Mouse (Mus musculus) urinary bladder, postnatal 25 days (tissue): Measurements from ENCODE around the gene Atxn7l1.

Experiments used
- DNase-seq: peaks from one replicate; pipeline ENCODE4 v3.0.0; 2022; ENCODE audit warnings: low spot score

Atxn7l1 gene

DNA sequence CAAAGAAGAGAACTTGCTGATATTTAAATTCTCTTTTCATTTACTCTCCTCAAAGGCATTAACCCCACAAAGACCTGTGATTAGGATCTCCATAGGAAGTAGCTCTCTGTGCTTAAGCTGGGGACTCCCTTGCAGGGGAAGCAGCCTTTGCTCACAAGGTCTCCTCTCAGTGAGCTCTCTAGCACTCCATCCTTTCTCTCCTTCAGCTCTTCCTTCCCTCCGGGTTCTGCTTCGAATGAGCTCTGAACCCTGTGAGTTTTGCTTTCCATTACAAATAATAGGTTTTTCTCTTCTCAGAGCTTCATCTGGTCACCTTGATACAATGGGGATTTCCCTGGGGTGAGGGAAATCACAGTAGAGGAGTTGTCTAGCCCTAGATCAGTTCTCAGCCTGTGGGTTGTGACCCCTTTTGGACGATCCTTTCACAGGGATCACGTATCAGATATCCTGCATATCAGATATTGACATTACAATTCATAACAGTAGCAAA lies 35.7 kb downstream of the Atxn7l1 start:
- DNase-seq = no peak

DNA sequence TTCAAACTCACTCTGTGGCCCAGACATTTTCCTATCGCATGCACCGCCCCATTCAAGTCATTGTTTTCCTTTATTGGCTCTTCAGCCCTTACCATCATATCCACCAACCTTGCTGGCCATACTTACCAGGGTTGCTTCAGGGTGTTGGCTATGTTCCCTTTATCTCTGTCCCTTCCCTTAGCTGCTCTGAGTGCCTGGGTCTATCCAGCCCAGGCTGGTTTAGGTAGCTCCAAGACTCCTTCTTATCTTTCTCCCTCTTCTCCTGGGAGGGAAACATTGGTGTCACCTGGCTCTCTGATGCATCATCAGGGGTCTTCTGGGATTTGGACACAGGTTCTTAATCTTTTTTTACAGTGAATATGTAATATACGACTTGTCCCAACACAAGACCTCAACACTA lies 36.6 kb downstream of the Atxn7l1 start:
- no peak for DNase-seq

DNA sequence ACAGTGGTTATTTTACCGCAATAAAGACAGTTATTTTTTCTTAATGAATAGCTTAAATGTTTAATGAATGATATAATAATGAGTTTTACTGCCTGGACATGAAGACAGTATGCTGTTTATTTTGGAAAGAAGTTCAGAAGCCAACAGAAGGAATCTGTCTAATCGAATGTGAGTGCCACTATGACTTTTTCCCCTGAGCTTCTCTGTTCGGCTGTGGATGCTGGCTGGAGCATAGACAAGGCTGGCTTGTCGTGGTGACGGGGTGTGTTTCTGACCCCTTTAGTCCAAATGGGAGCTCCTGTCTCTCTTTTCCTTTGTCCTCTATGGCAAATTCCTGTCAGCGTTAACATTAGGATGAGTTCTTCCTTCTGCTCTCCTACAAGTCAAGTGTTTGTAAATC lies 37.6 kb downstream of the Atxn7l1 start:
- no peak for DNase-seq

DNA sequence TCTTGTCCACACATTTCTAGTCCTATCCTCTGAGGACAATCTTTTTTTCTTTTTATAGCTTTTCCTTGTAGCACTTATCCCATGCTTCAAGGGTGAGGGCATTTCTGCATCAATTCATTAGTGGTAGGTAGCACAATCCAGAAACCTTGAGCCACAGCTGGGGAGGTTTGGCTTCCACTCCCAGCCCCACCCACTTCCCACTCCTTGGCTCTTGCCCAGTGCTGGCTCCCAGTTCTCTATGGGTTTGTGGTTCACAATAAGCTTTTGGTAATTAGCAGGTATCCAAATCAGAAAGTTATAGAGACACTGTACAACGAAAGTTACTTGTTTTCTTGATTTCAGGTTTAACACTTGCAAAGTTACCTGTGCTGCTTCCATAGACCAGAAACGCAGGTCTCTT lies 38.8 kb downstream of the Atxn7l1 start:
- DNase-seq = no peak

DNA sequence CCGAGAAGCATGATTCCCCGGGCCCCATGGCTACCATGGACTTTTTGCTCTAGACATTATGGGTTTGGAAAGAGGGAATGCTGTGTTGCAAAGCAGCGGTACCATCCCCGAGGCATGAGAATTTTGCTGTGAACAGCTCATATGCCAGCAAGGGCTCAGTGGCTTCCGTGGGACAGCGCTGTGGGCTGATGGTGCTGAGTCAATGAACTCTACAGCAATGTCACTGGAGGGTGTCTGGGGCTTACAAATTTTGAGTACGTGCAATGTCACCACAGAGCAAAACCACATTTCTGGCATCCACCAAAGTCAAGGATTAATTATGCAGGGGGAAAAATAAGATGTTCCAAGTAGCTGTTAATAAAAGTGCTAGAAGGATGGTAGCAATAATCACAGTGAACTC lies 42.6 kb downstream of the Atxn7l1 start:
- DNase-seq = no peak

DNA sequence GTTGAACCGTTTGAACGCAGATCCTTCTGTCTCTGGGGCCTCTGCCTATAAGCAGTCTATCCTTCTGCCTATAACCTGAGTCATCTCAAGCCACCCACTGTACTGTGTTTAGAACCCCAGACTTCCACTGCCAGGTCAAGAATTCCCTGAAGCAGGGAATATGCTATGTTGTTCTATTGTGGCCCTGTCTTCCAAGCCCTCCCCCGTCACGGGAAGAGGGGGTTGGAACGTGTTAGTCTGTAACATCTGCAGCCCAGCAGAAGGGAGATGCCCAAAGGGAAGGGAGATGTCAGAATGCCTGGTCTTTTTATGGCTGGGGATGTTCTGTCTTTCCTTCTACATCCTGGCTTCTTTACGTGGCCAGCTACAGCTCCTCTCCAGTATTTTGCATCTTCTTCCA lies 43.1 kb downstream of the Atxn7l1 start:
- no peak for DNase-seq

DNA sequence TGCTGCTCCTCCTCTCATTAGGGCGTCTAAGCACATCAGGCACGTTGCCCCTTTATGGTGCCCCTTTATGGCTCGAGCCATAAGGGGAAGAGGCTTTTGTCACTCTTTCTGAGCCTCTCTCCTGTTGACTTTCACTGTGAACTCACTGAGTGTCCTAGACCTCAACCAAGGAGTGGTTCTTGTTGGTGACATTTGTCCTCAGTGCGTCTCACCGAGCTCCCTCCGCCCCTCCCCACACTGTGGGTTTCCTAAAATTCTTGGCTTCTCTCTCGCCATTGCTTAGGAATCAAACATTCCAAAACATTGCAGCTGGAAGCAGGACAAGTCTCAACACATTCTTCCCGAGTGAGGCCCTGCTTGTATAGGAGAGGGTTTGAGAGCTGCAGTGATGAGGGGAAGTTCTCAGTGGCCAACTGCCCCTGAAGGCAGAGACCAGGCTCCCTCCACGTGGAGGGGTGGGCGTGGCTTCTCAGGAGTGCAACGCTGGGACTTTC lies 46.0 kb downstream of the Atxn7l1 start:
- DNase-seq = no peak

DNA sequence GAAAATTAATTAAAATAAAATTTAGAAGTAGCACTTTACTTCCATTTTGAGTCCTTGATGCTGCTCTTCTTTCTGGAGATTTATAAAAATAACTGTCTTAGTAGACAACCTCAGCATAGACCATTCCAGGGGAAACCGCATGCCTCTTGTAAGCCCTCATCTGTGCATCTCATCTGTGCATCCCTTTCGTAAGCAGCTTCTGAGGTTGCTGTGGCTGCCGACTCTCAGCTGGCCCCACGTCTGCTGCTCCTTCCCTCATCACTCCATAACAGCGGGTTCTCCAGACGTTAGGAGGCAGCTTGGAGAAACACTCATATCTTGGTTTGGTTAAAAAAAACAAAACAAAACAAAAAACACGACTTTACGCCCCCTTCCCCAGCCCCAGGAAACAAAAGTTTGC lies 47.7 kb downstream of the Atxn7l1 start:
- DNase-seq = no peak

DNA sequence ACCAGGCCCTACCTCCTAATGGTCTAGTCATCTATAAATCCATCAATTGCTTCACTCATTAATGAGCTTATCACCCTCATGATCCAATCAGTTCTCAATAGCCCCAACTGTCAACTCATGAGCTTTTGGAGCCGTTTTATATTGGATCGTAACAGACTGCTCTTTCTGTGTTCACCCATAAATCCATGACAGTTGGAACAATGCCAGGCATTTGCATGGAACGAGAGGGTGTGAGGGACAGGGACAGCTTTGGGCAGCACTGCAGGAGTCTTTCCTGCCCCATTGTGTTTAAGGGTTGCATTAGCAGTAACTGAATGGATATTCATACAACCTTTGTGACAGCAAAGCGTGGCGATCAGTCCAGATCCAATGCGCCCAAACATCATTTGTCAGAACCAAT lies 49.8 kb downstream of the Atxn7l1 start:
- no peak for DNase-seq

DNA sequence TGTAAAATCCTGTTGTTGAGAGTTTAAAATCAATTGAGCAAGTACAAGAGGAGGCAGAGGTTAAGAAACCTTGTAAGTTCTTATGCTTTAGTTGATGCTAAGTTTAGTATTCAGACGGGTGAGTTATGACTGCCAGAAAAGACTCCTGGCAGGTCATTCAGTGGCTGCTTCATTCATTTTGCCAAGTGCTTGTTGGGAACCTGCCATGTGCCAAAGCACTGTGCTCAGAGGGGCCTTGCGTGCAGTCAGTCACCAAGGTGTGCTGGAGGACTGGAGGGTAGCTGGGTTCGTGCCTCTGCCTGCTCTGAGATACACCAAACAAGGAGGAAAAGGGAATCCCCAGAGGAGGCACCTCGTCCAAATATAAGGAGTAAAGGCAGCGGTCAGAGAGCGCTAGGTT lies 50.3 kb downstream of the Atxn7l1 start:
- DNase-seq = no peak

DNA sequence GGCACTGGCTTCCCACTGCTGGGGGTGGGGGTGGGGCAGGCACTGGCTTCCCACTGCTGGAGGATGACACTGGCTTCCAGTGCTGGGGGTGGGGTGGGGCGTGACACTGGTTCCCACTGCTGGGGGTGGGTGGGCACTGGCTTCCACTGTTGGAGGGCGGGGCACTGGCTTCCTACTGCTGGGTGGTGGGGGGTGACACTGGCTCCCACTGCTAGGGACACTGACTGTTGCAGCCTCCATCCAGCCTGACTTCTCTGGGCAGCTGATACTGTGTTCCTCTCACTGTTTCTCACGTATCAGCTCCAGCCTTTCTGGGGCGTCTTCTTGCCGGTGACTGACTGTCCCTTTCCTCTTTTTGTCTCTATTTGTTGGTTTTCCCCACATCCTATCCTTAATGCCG lies 53.6 kb downstream of the Atxn7l1 start:
- DNase-seq = no peak

DNA sequence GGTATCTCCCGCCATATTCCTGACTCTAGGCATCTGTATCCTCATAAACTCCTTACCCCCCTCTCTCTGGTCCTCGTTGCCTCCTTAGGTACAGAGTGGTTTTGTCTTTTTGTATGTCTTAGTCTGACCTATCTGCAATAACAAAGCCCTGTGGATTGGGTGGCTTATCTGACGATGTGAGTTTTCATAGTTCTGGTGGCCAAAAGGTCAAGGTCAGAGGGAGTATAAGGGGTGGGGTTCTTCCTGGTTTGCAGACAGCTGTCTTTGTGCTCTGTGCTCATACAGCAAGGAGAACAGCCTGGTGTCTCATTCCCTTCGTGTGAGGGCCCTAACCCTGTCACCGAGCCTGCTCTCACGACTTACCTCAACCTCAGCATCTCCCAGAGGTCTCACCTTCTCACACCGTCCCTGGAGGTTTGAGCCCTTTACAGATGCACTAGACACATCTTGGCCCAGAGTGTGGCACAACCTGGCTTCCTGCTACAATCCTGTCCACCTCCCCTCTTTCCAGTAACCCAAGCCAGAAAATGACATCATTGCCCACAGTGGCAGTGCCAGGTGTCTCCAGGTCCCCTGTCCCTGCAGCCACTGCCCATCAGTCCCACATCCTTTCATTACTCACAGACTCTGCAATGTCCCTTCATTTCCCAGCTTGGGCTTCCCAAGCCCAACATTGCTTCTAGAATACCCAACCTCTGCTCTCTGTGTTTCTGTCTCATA lies 54.2 kb downstream of the Atxn7l1 start:
- no peak for DNase-seq

DNA sequence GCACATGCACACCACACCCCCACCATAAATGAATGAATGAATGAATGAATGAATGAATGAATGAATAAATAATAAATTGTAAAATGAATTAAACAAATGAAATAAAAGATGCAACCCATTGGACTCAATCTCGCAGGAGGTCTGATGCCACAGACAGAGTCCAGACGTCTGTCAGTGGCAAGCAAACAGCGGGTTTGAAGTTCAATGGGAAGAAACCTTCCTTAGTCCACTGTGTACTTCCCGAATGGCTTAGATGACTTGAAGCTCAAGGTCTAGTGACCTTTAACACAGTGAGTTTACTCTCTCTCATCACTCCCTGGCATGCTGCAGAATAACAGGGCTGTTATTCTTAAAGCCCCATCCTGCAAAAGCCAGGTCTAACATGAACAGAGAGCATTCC lies 57.8 kb downstream of the Atxn7l1 start:
- no peak for DNase-seq

DNA sequence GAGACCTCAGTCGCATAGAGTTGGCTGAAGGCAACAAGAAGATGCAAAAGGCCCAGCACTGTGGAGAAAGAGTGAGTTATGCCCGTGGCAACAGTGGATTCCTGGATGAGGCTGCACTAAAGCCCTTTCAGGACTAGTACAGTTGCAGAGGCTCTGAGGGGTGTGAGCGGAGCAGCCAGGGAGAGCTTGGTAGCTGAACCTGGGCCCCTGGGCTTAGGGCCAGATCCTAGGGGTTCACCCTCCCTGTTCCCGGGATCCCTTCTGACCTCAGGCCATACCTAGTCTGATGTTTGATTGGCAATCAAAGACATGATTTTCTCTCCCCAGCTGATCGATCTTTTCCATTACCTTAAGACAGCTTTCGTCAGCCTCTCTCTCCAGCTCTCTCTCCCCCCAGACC lies 58.8 kb downstream of the Atxn7l1 start:
- no peak for DNase-seq

DNA sequence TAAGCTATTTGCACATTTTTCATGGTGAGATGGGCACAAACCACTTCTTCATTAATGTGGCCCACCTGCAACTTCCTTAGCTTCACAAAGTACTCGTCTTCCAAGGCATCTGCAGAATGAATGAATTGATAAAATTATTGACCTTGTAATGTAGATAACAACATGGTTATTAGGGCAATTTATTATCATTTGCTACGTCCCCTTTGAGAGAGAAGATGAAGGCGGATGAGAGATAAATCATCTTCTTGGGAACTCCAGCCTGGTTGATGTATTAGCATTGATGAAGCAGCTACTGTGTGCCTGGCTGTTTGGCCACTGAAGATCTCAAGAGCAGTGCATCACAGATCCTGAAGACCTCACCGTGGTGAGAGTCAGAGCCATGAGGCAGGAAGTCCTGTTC lies 63.4 kb downstream of the Atxn7l1 start:
- DNase-seq = no peak

DNA sequence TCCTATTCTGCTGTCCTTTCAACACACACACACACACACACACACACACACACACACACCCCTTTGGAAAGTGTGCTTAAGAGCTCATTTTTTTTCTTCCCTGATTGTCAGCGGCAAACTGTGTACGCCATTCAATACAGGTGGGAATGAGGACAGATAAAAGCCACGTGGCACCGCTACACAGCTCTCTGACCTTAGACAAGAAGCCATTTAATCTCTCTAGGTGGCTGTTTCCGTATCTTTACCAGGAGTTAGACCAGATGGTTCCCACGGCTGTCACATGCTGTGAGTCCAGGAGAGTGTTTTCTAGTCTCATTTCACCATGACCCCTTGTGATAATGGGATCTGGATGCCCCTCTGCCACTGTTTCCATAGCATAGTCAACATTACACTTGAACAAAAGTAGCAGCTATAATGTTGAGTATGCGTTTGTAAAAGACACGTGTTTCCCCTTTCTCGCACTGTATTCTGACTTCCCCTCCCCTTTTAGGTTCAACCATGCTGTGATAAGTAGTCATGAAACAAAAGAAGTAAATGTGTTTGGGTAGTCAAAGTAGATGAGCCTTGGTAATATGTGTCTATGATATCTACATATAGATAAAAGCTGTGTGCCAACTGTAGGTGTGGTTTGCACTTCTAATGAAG lies 70.8 kb downstream of the Atxn7l1 start:
- no peak for DNase-seq

DNA sequence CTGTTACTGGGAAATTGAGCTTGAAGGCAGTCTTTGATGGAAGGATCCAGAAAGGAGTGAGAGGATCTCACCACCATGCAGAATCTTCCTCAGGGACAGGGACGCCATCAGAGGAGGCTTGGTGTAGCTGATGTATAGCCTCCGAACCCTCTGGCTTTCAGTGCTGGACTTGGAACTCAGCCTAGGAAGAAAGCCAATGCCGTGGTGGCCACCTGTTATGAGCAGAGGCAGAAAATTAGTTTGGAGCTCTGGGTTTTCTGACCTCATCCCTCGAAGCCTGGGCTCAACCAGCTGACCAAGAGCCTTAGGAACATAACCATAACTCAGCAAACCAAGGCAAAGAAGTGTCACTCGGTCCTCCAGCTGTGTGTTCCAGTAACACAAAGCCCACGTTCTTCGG lies 71.9 kb downstream of the Atxn7l1 start:
- no peak for DNase-seq

DNA sequence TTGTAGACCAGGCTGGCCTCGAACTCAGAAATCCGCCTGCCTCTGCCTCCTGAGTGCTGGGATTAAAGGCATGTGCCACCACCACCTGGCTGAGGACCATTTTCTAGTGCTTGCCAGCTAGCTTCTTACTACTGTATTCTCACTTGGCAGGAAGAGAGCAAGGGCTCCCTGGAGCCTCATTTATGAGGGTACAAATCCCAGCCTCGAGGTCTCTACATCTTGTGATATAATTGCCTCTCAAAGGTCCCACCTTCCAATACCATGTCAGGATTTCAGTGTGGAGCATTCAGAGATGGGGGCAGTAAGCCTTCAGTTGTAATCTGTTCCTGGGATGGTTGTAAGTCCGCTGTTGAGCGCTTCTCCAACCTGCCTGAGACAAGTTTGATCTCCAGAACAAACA lies 72.6 kb downstream of the Atxn7l1 start:
- no peak for DNase-seq

DNA sequence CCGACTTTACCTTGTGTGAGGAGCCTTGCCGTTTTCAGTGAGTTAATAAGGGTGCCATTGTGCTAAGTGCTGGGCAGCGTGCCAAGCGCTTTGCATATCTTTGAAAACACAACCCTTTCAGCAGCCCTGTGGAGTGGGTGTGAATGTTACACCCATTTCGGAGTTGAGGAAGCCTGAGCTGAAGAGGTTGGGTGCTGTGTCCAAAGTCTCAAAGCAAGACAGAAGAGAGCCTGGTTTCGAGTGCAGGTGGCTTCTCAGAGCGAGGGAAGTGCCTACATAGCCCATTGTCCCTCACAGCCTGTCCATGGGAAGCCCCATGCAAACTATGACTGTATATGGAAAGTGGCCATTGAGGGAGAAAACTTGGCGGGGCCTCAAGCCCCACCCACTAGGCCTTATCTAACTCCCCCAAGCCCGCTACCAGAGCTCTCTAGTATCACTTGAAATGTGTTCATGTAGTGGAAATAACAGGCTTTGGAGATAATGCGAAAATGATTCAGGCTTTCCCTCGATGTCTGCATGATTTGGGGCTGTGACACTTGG lies 73.1 kb downstream of the Atxn7l1 start:
- DNase-seq = no peak

DNA sequence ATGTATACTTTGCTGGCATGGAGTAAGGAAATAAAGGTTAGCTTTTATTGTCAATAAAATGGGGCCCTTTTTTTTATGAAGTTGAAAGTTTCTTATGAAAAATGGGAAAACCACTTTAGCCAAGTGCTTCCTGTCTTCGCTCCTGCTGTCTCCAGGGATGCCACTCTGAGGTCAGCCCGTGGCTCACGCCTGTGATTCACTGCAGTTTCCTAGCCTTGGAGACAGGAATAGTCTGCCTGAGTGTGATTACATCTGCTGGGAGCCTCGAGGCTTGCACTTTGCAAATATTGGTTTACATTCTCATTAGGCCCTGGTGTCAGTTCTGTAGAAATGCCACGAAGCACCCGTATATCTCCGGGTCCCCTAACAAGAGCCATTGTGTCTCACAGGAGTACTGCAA lies 74.7 kb downstream of the Atxn7l1 start:
- no peak for DNase-seq

DNA sequence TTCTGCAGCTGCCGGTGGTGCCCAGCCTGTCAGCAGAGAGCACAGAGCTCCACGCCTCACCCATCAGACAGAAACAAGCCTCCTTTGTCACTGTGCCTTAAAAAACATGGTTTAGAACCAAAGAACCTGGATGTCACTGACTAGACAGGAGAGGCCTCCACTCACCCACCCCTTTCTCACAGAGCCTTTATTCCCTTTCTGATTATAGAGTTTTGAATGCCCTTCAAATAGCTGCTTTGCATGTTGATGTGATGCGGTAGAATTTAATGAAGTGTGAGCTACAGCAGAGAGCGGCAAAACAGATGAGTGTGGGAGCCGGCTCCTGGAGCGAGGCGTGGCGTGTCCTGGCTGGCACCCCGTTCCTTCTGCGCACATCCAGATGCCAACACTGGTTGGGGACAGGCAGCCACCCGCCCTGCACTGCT lies 77.6 kb downstream of the Atxn7l1 start:
- DNase-seq = no peak

DNA sequence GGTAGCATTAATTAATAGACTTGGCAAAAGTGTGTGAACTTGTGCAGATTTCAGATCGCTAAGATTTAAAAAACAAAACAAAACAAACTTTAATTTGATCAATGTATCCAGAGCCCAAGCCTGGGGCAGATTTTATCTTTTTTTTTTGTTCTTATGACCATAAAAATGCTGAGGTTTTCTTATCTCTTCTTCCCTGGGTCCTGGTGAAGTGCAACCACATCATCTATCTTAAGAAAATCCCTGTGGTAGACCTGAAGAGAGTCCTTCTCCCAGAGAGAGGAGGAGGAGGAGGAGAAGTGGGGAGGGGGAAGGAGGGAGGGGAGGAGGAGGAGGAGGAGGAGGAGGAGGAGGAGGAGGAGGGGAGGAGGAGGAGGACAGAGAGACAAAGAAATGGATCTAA lies 78.5 kb downstream of the Atxn7l1 start:
- no peak for DNase-seq

DNA sequence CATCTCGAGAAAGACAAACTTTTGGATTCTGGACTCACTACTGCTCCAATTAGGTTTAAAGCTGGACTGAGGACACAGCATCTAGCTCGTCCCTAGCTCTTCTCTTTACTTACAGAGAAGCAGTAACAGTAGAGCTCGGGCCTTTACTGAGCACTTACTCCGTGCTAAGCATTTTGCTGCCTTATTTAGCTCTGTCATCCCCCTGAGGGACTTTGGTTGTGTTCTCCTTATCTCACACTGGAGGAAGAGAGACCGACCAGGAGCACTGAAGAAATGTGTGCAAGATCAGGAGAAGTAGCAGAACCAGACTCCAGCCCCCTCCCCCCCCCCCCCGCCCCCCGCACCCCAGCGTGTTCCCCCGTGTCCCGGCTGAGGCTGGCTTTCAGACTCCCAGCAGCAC lies 79.1 kb downstream of the Atxn7l1 start:
- DNase-seq = no peak

DNA sequence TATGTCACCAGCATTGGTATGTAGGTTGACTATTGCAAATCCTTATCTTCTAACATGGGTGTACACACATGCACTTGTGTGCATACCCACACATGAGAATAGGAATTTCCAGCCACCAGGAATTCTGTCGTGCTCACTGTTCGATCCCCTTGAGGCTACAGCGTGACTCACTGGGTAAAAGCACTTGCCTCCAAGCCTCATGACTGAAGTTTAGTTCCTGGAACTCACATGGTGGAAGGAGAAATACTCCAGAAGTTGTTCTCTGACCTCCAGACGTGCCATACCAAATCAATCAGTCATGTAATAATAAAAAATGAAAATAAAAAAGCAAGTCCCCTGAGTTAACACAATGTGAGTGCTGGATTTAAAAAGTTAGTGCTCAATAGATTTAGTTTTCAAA lies 87.8 kb downstream of the Atxn7l1 start:
- DNase-seq = no peak
